Mouse (Mus musculus): ENCODE results near the gene Rtl8a. TPM values are rescaled to one million over a fixed set of nuclear protein-coding genes. Genes with fewer than 3 reads are reported as not detected.
"Not testable (repeated sequence)": the region's sequence is repeated elsewhere in the genome, so short reads cannot be mapped to it uniquely, and the experiment has no call there.

Gene Rtl8a
- polyA plus RNA-seq, 1 experiment: 49.8 TPM

- Histone ChIP-seq H3K4me1 (ENCODE audit: control insufficient read depth, insufficient read depth, insufficient read length, low read length) (no peaks in the 10 kb centered on the region), H3K27ac (ENCODE audit: insufficient read depth, low read depth, low read length) (no peak within 1 kb of the TSS), H3K4me3 (ENCODE audit: low read depth, low read length) (peak within 1 kb of the TSS; percentile 75), H3K36me3 (ENCODE audit: control insufficient read depth, insufficient read depth, low read length) (no peaks in the 10 kb centered on the region), H3K27me3 (ENCODE audit: control insufficient read depth, insufficient read depth, low read length) (no peaks in the 10 kb centered on the region)
- WGBS: 26% methylated on average over 20 of the region's 20 CpGs
- TF ChIP-seq CTCF (IDR thresholded peaks at IDR 0.05; ENCODE audit: extremely low read depth, insufficient read length, insufficient replicate concordance, low read depth, low read length) (no peak), POLR2A (IDR thresholded peaks at IDR 0.05; ENCODE audit: low read depth, low read length) (no peak)
Observed at GRCm38 (mm10) chrX:53607242-53608121, 36.0 kb downstream of the Rtl8a start, which contains the start of gene Rtl8c. Gene Rtl8c, plus strand, starts transcription at chrX:53608032.

- 29% methylated on average over 1 of the region's 1 CpGs for WGBS
- H3K27me3 ChIP-seq (ENCODE audit: control insufficient read depth, insufficient read depth, low read length): not testable (repeated sequence)
Observed at GRCm38 (mm10) chrX:53606176-53606575, 37.3 kb downstream of the Rtl8a start.

GRCm38 (mm10) chrX:53599993-53600392 is 43.5 kb downstream of the Rtl8a start:
- not testable (repeated sequence) for H3K4me1 ChIP-seq (ENCODE audit: control insufficient read depth, insufficient read depth, insufficient read length, low read length); H3K27me3 ChIP-seq (ENCODE audit: control insufficient read depth, insufficient read depth, low read length); H3K27ac ChIP-seq (ENCODE audit: insufficient read depth, low read depth, low read length); H3K4me3 ChIP-seq (ENCODE audit: low read depth, low read length); H3K36me3 ChIP-seq (ENCODE audit: control insufficient read depth, insufficient read depth, low read length)
- 31% methylated on average over 2 of the region's 2 CpGs for WGBS

More at GRCm38 (mm10) chrX:53606176-53606575, 37.3 kb downstream of the Rtl8a start:
- not testable (repeated sequence) for H3K36me3 ChIP-seq (ENCODE audit: control insufficient read depth, insufficient read depth, low read length); H3K4me3 ChIP-seq (ENCODE audit: low read depth, low read length); H3K27ac ChIP-seq (ENCODE audit: insufficient read depth, low read depth, low read length); H3K4me1 ChIP-seq (ENCODE audit: control insufficient read depth, insufficient read depth, insufficient read length, low read length)

Other genes starting within 250 kb of the Rtl8a start
- not detected in 2 replicates for gene Etd, start 208.8 kb downstream of the Rtl8a start, polyA plus RNA-seq (2012; rRNA removed)
- gene Rtl8c, start 35.6 kb downstream of the Rtl8a start, polyA plus RNA-seq (2012; rRNA removed): 4.2 and 5.9 TPM in 2 replicates
- not detected in 2 replicates for gene Gm14597, start 34.7 kb downstream of the Rtl8a start, polyA plus RNA-seq (2012; rRNA removed)
- gene Rtl8b, start 26.7 kb upstream of the Rtl8a start, polyA plus RNA-seq (2012; rRNA removed): 23.9 and 33.9 TPM in 2 replicates
- not detected in 2 replicates for gene 4930502E18Rik, start 81.1 kb upstream of the Rtl8a start, polyA plus RNA-seq (2012; rRNA removed)
- gene 1700013H16Rik, start 114.1 kb upstream of the Rtl8a start, polyA plus RNA-seq (2012; rRNA removed): not detected in 2 replicates
- gene Zfp36l3, start 132.7 kb upstream of the Rtl8a start, polyA plus RNA-seq (2012; rRNA removed): 0.08 TPM in 1 of 2 replicates, not detected in the other
- gene Xlr, start 154.0 kb upstream of the Rtl8a start, polyA plus RNA-seq (2012; rRNA removed): 0.05 TPM in 1 of 2 replicates, not detected in the other